ENCODE assay signal across 8 mouse cellular contexts in genomic region chr9:116253546-116253945, GRCm38 (mm10).
DNase-seq lines count a peak whose midpoint lies in the region; ATAC-seq and TF ChIP-seq lines count a peak whose summit lies in the region.

No protein-coding gene starts in this region.

- TF ChIP-seq CTCF in liver, postnatal 0 days (IDR thresholded peaks at IDR 0.05; ENCODE audit: low read depth), result no peak
- TF ChIP-seq CTCF in midbrain, postnatal 0 days (IDR thresholded peaks at IDR 0.05), result no peak

- no peak for TF ChIP-seq EP300 in liver, postnatal 0 days (IDR thresholded peaks at IDR 0.05; ENCODE audit: low read depth)

- no peaks in the 10 kb centered on the region for H3K4me1 ChIP-seq in liver, postnatal 0 days (ENCODE audit: insufficient read depth)
- H3K4me1 ChIP-seq in liver, embryonic 12.5 days, result no peaks in the 10 kb centered on the region
- peaks cover 11% of the 10 kb centered on the region; the same call in 1 of the 2 replicates for H3K4me1 ChIP-seq in embryonic facial prominence, embryonic 13.5 days
- no peaks in the 10 kb centered on the region for H3K4me1 ChIP-seq in hindbrain, embryonic 11.5 days (replicated peaks; ENCODE audit: control insufficient read depth, insufficient read depth, low read length)
- peaks cover 7% of the 10 kb centered on the region for H3K4me1 ChIP-seq in limb, embryonic 15.5 days
- H3K4me1 ChIP-seq in midbrain, postnatal 0 days (ENCODE audit: insufficient read depth, low read length), result no peaks in the 10 kb centered on the region

- ATAC-seq in liver, postnatal 0 days, result no peak
- ATAC-seq in liver, embryonic 12.5 days, result no peak
- ATAC-seq in embryonic facial prominence, embryonic 13.5 days (ENCODE audit: insufficient number of reproducible peaks, insufficient read depth, low FRiP score, low TSS enrichment, low read depth), result no peak
- ATAC-seq in hindbrain, embryonic 11.5 days (ENCODE audit: low FRiP score), result no peak
- no peak for ATAC-seq in limb, embryonic 15.5 days (ENCODE audit: insufficient number of reproducible peaks, low FRiP score, low TSS enrichment, low read depth)
- ATAC-seq in midbrain, postnatal 0 days (ENCODE audit: low FRiP score), result no peak

- WGBS in liver, postnatal 0 days (ENCODE audit: insufficient replicate concordance), result 65% methylated on average over 15 of the region's 15 CpGs
- WGBS in liver, embryonic 12.5 days (ENCODE audit: insufficient replicate concordance), result 63% methylated on average over 15 of the region's 15 CpGs
- 32% methylated on average over 15 of the region's 15 CpGs for WGBS in embryonic facial prominence, embryonic 13.5 days
- WGBS in hindbrain, embryonic 11.5 days, result 75% methylated on average over 15 of the region's 15 CpGs
- WGBS in limb, embryonic 15.5 days, result 62% methylated on average over 15 of the region's 15 CpGs
- WGBS in midbrain, postnatal 0 days, result 88% methylated on average over 15 of the region's 15 CpGs

- H3K4me2 ChIP-seq in liver, postnatal 0 days (ENCODE audit: low read depth, low read length), result no peak overlapping the region
- no peak overlapping the region for H3K4me2 ChIP-seq in liver, embryonic 12.5 days
- peak overlapping the region; percentile 16; the same call in 1 of the 2 replicates for H3K4me2 ChIP-seq in embryonic facial prominence, embryonic 13.5 days
- H3K4me2 ChIP-seq in hindbrain, embryonic 11.5 days (replicated peaks; ENCODE audit: low read depth, low read length), result no peak overlapping the region
- no peak overlapping the region for H3K4me2 ChIP-seq in limb, embryonic 15.5 days
- H3K4me2 ChIP-seq in midbrain, postnatal 0 days (ENCODE audit: low read depth, low read length, poor library complexity, severe bottlenecking), result no peak overlapping the region

- H3K27ac ChIP-seq in liver, postnatal 0 days (ENCODE audit: low read depth), result 0 out of 2 replicates have a peak overlapping the region, but pooled peaks have one; percentile 30
- H3K27ac ChIP-seq in liver, embryonic 12.5 days, result no peak overlapping the region
- peak overlapping the region; percentile 48 for H3K27ac ChIP-seq in embryonic facial prominence, embryonic 13.5 days
- no peak overlapping the region for H3K27ac ChIP-seq in hindbrain, embryonic 11.5 days (ENCODE audit: low read depth, low read length)
- H3K27ac ChIP-seq in limb, embryonic 15.5 days, result peak overlapping the region; percentile 58
- no peak overlapping the region for H3K27ac ChIP-seq in midbrain, postnatal 0 days (ENCODE audit: low read depth, low read length)

- no peak for DNase-seq in liver, postnatal 0 days
- DNase-seq in hindbrain, embryonic 11.5 days (ENCODE audit: low spot score), result peak; percentile 18
- DNase-seq in urinary bladder, postnatal 36 days (ENCODE audit: low spot score in 2 of 2), result no peak
- DNase-seq in right cerebral cortex, postnatal 10 days (ENCODE audit: low spot score in 2 of 2), result no peak
- no peak for DNase-seq in midbrain, postnatal 0 days (ENCODE audit: low spot score)

- H3K27me3 ChIP-seq in liver, postnatal 0 days (ENCODE audit: insufficient read depth, low read length), result no peaks in the 10 kb centered on the region
- H3K27me3 ChIP-seq in liver, embryonic 12.5 days (replicated peaks), result no peaks in the 10 kb centered on the region
- H3K27me3 ChIP-seq in embryonic facial prominence, embryonic 13.5 days, result no peaks in the 10 kb centered on the region
- H3K27me3 ChIP-seq in hindbrain, embryonic 11.5 days (ENCODE audit: control insufficient read depth, insufficient read depth, low read length), result no peaks in the 10 kb centered on the region
- H3K27me3 ChIP-seq in limb, embryonic 15.5 days, result no peaks in the 10 kb centered on the region
- H3K27me3 ChIP-seq in midbrain, postnatal 0 days (ENCODE audit: insufficient read depth, low read length), result no peaks in the 10 kb centered on the region

- H3K36me3 ChIP-seq in liver, postnatal 0 days (replicated peaks; ENCODE audit: insufficient read depth, low read length), result no peaks in the 10 kb centered on the region
- no peaks in the 10 kb centered on the region for H3K36me3 ChIP-seq in liver, embryonic 12.5 days
- no peaks in the 10 kb centered on the region for H3K36me3 ChIP-seq in embryonic facial prominence, embryonic 13.5 days
- no peaks in the 10 kb centered on the region for H3K36me3 ChIP-seq in hindbrain, embryonic 11.5 days (ENCODE audit: control insufficient read depth, insufficient read depth, low read length)
- H3K36me3 ChIP-seq in limb, embryonic 15.5 days, result no peaks in the 10 kb centered on the region
- no peaks in the 10 kb centered on the region for H3K36me3 ChIP-seq in midbrain, postnatal 0 days (ENCODE audit: insufficient read depth, low read length)

- H3K4me3 ChIP-seq in liver, postnatal 0 days (ENCODE audit: low read depth, low read length), result no peak overlapping the region
- H3K4me3 ChIP-seq in liver, embryonic 12.5 days, result no peak overlapping the region
- H3K4me3 ChIP-seq in embryonic facial prominence, embryonic 13.5 days, result no peak overlapping the region
- no peak overlapping the region for H3K4me3 ChIP-seq in hindbrain, embryonic 11.5 days (ENCODE audit: low read depth, low read length)
- H3K4me3 ChIP-seq in limb, embryonic 15.5 days, result no peak overlapping the region
- no peak overlapping the region for H3K4me3 ChIP-seq in midbrain, postnatal 0 days (ENCODE audit: low read depth, low read length)

- no peak overlapping the region for H3K9ac ChIP-seq in liver, postnatal 0 days (replicated peaks)
- H3K9ac ChIP-seq in liver, embryonic 12.5 days, result no peak overlapping the region
- peak overlapping the region; percentile 52; the same call in 1 of the 2 replicates for H3K9ac ChIP-seq in embryonic facial prominence, embryonic 13.5 days
- no peak overlapping the region for H3K9ac ChIP-seq in hindbrain, embryonic 11.5 days (ENCODE audit: low read depth, low read length)
- H3K9ac ChIP-seq in limb, embryonic 15.5 days, result no peak overlapping the region
- no peak overlapping the region for H3K9ac ChIP-seq in midbrain, postnatal 0 days (replicated peaks; ENCODE audit: low read length, poor library complexity, severe bottlenecking)

- no peaks in the 10 kb centered on the region for H3K9me3 ChIP-seq in liver, postnatal 0 days (ENCODE audit: low read length)
- H3K9me3 ChIP-seq in liver, embryonic 12.5 days (replicated peaks), result no peaks in the 10 kb centered on the region
- H3K9me3 ChIP-seq in embryonic facial prominence, embryonic 13.5 days, result peaks cover 3% of the 10 kb centered on the region; the same call in 1 of the 2 replicates
- H3K9me3 ChIP-seq in hindbrain, embryonic 11.5 days (ENCODE audit: control insufficient read depth, low read length), result no peaks in the 10 kb centered on the region
- no peaks in the 10 kb centered on the region for H3K9me3 ChIP-seq in limb, embryonic 15.5 days
- no peaks in the 10 kb centered on the region for H3K9me3 ChIP-seq in midbrain, postnatal 0 days (ENCODE audit: low read length)

Comparison
In these comparisons a context has a peak if more than half of its experiments do, and no peak if none do; other contexts are left out.
1. H3K27ac ChIP-seq: peak in liver, postnatal 0 days (single experiment), embryonic facial prominence, embryonic 13.5 days (single experiment) and limb, embryonic 15.5 days (single experiment); none in liver, embryonic 12.5 days (single experiment), hindbrain, embryonic 11.5 days (single experiment) and midbrain, postnatal 0 days (single experiment).